Mouse (Mus musculus) forebrain, embryonic 15.5 days (tissue): Measurements from ENCODE around the gene Eif6. TPM values are rescaled to one million over a fixed set of nuclear protein-coding genes. Genes with fewer than 3 reads are reported as not detected.
"Not testable (repeated sequence)": the region's sequence is repeated elsewhere in the genome, so short reads cannot be mapped to it uniquely, and the experiment has no call there.

Source experiments
- ATAC-seq: fragments of 200-750 bp; cut with Nextera tagmentation; replicated peaks from 2 replicates; pipeline ENCODE4 v1.8.0; 2017; ENCODE audit warnings: mild to moderate bottlenecking, moderate TSS enrichment, moderate library complexity
- H3K27ac ChIP-seq: fragments of 300-500 bp; sonication (generic); replicated peaks from 2 replicates; pipeline ENCODE4 v1.5.1; 2015; ENCODE audit warnings: mild to moderate bottlenecking, inconsistent platforms
- H3K27me3 ChIP-seq: fragments of 300-500 bp; sonication (generic); 2 replicates; pipeline ENCODE4 v1.6.1; 2015; ENCODE audit warnings: inconsistent platforms
- H3K36me3 ChIP-seq: fragments of 300-500 bp; sonication (generic); 2 replicates; pipeline ENCODE4 v1.6.1; 2015; ENCODE audit warnings: mild to moderate bottlenecking, inconsistent platforms
- H3K4me1 ChIP-seq: fragments of 300-500 bp; sonication (generic); 2 replicates; pipeline ENCODE4 v1.6.1; 2015; ENCODE audit warnings: inconsistent platforms
- H3K4me2 ChIP-seq: fragments of 300-500 bp; sonication (generic); replicated peaks from 2 replicates; pipeline ENCODE4 v1.6.1; 2015; ENCODE audit warnings: mild to moderate bottlenecking, inconsistent platforms
- H3K4me3 ChIP-seq: fragments of 300-500 bp; sonication (generic); 2 replicates; pipeline ENCODE4 v1.5.1; 2015; ENCODE audit warnings: mild to moderate bottlenecking, inconsistent platforms
- H3K9ac ChIP-seq: fragments of 300-500 bp; sonication (generic); replicated peaks from 2 replicates; pipeline ENCODE4 v1.6.1; 2015; ENCODE audit warnings: mild to moderate bottlenecking, inconsistent platforms
- H3K9me3 ChIP-seq: fragments of 300-500 bp; sonication (generic); 2 replicates; pipeline ENCODE4 v1.6.1; 2016; ENCODE audit warnings: inconsistent platforms
- WGBS: fragments of 180-500 bp; shearing (Covaris S2); methylation state at CpG from one replicate; pipeline ENCODE4 v1.1.7; 2015; ENCODE audit warnings: mixed read lengths; 5-methylcytosine and 5-hydroxymethylcytosine counted together
- polyA plus RNA-seq: library from polyadenylated mRNA; unstranded; fragments of >200 nt; fragmentation: Nextera tagmentation; extraction: Ambion mirVana; gene quantifications from 2 replicates; pipeline ENCODE4 v1.2.1, GENCODE M21; 2015

Eif6 gene
- polyA plus RNA-seq, 1 experiment from 2014 or later: 159 TPM

GRCm38 (mm10) chr2:155850120-155850519 lies 23.4 kb upstream of the Eif6 start:
- H3K36me3 ChIP-seq: peaks cover 36% of the 10 kb centered on the region
- no peak overlapping the region for H3K4me2 ChIP-seq
- H3K27me3 ChIP-seq: no peaks in the 10 kb centered on the region
- WGBS: 84% methylated on average over 7 of the region's 7 CpGs
- H3K27ac ChIP-seq: no peak overlapping the region
- ATAC-seq: no peak
- H3K4me3 ChIP-seq: no peak overlapping the region
- no peaks in the 10 kb centered on the region for H3K9me3 ChIP-seq
- H3K9ac ChIP-seq: no peak overlapping the region
- H3K4me1 ChIP-seq: no peaks in the 10 kb centered on the region

GRCm38 (mm10) chr2:155849464-155849863 lies 22.7 kb upstream of the Eif6 start:
- H3K27me3 ChIP-seq: no peaks in the 10 kb centered on the region
- H3K4me1 ChIP-seq: no peaks in the 10 kb centered on the region
- no peak overlapping the region for H3K4me2 ChIP-seq
- H3K9me3 ChIP-seq: no peaks in the 10 kb centered on the region
- no peak overlapping the region for H3K4me3 ChIP-seq
- no peak for ATAC-seq
- H3K36me3 ChIP-seq: peaks cover 36% of the 10 kb centered on the region
- no peak overlapping the region for H3K9ac ChIP-seq
- no peak overlapping the region for H3K27ac ChIP-seq
- 68% methylated on average over 7 of the region's 7 CpGs for WGBS

GRCm38 (mm10) chr2:155848291-155848690 lies 21.6 kb upstream of the Eif6 start:
- WGBS: 23% methylated on average over 6 of the region's 6 CpGs
- H3K36me3 ChIP-seq: peaks cover 36% of the 10 kb centered on the region
- H3K4me2 ChIP-seq: no peak overlapping the region
- H3K4me3 ChIP-seq: no peak overlapping the region
- no peaks in the 10 kb centered on the region for H3K9me3 ChIP-seq
- H3K27ac ChIP-seq: no peak overlapping the region
- H3K9ac ChIP-seq: no peak overlapping the region
- no peaks in the 10 kb centered on the region for H3K4me1 ChIP-seq
- peak; percentile 43; the same call in 1 of the 2 replicates for ATAC-seq
- H3K27me3 ChIP-seq: no peaks in the 10 kb centered on the region

- H3K4me2 ChIP-seq: no peak overlapping the region
- no peak overlapping the region for H3K4me3 ChIP-seq
- ATAC-seq: no peak
- no peaks in the 10 kb centered on the region for H3K9me3 ChIP-seq
- peaks cover 36% of the 10 kb centered on the region for H3K36me3 ChIP-seq
- H3K27me3 ChIP-seq: no peaks in the 10 kb centered on the region
- no peaks in the 10 kb centered on the region for H3K4me1 ChIP-seq
- no peak overlapping the region for H3K27ac ChIP-seq
- 87% methylated on average over 8 of the region's 8 CpGs for WGBS
- H3K9ac ChIP-seq: no peak overlapping the region
Measured at GRCm38 (mm10) chr2:155846930-155847329, 20.2 kb upstream of the Eif6 start.

- Histone ChIP-seq H3K4me3 (no peak overlapping the region), H3K4me2 (no peak overlapping the region), H3K36me3 (no peaks in the 10 kb centered on the region), H3K9ac (no peak overlapping the region), H3K4me1 (no peaks in the 10 kb centered on the region), H3K27ac (no peak overlapping the region), H3K9me3 (no peaks in the 10 kb centered on the region), H3K27me3 (no peaks in the 10 kb centered on the region)
- ATAC-seq: no peak
- 91% methylated on average over 4 of the region's 4 CpGs for WGBS
Measured at GRCm38 (mm10) chr2:155838961-155839360, 12.2 kb upstream of the Eif6 start.

- WGBS: 72% methylated on average over 3 of the region's 3 CpGs
- H3K4me1 ChIP-seq: no peaks in the 10 kb centered on the region
- H3K4me3 ChIP-seq: no peak overlapping the region
- no peaks in the 10 kb centered on the region for H3K9me3 ChIP-seq
- no peaks in the 10 kb centered on the region for H3K27me3 ChIP-seq
- H3K27ac ChIP-seq: no peak overlapping the region
- H3K4me2 ChIP-seq: no peak overlapping the region
- no peak for ATAC-seq
- no peak overlapping the region for H3K9ac ChIP-seq
- H3K36me3 ChIP-seq: no peaks in the 10 kb centered on the region
Measured at GRCm38 (mm10) chr2:155837961-155838360, 11.2 kb upstream of the Eif6 start.

GRCm38 (mm10) chr2:155834732-155835131 lies 8.0 kb upstream of the Eif6 start, which contains the start of gene Fam83c:
Fam83c (minus strand) TSS chr2:155834854.
- H3K27me3 ChIP-seq: no peaks in the 10 kb centered on the region
- H3K4me3 ChIP-seq: no peak within 1 kb of the TSS
- no peaks in the 10 kb centered on the region for H3K36me3 ChIP-seq
- no peak within 1 kb of the TSS for H3K4me2 ChIP-seq
- no peak for ATAC-seq
- H3K9ac ChIP-seq: no peak within 1 kb of the TSS
- no peaks in the 10 kb centered on the region for H3K9me3 ChIP-seq
- H3K4me1 ChIP-seq: no peaks in the 10 kb centered on the region
- H3K27ac ChIP-seq: no peak within 1 kb of the TSS
- WGBS: 77% methylated on average over 9 of the region's 9 CpGs

GRCm38 (mm10) chr2:155832087-155832486 lies 5.4 kb upstream of the Eif6 start:
- not testable (repeated sequence) for ATAC-seq, H3K27me3 ChIP-seq, H3K4me1 ChIP-seq, H3K36me3 ChIP-seq, H3K9me3 ChIP-seq, H3K4me3 ChIP-seq, H3K4me2 ChIP-seq, H3K9ac ChIP-seq, H3K27ac ChIP-seq
- 87% methylated on average over 1 of the region's 1 CpGs for WGBS

- H3K36me3 ChIP-seq: no peaks in the 10 kb centered on the region
- H3K4me1 ChIP-seq: peaks cover 12% of the 10 kb centered on the region
- no peak overlapping the region for H3K27ac ChIP-seq
- no peaks in the 10 kb centered on the region for H3K9me3 ChIP-seq
- ATAC-seq: no peak
- no peak overlapping the region for H3K4me3 ChIP-seq
- no peak overlapping the region for H3K9ac ChIP-seq
- H3K27me3 ChIP-seq: no peaks in the 10 kb centered on the region
- H3K4me2 ChIP-seq: no peak overlapping the region
- WGBS: 61% methylated on average over 9 of the region's 9 CpGs
Measured at GRCm38 (mm10) chr2:155831302-155831701, 4.6 kb upstream of the Eif6 start.

GRCm38 (mm10) chr2:155830841-155831240 lies 4.1 kb upstream of the Eif6 start:
- Histone ChIP-seq H3K4me2 (no peak overlapping the region), H3K9me3 (no peaks in the 10 kb centered on the region), H3K27ac (no peak overlapping the region), H3K36me3 (no peaks in the 10 kb centered on the region), H3K4me3 (no peak overlapping the region), H3K27me3 (no peaks in the 10 kb centered on the region), H3K4me1 (peaks cover 16% of the 10 kb centered on the region), H3K9ac (no peak overlapping the region)
- 91% methylated on average over 8 of the region's 8 CpGs for WGBS
- ATAC-seq: no peak

GRCm38 (mm10) chr2:155825904-155826629 lies 658 bp downstream of the Eif6 start:
- Histone ChIP-seq H3K27ac (peak overlapping the region; percentile 84), H3K9ac (peak overlapping the region; percentile 72), H3K4me3 (peak overlapping the region; percentile 90), H3K9me3 (no peaks in the 10 kb centered on the region), H3K36me3 (peaks cover 28% of the 10 kb centered on the region), H3K27me3 (no peaks in the 10 kb centered on the region), H3K4me1 (peaks cover 26% of the 10 kb centered on the region), H3K4me2 (peak overlapping the region; percentile 89)
- no peak for ATAC-seq
- 3% methylated on average over 52 of the region's 52 CpGs for WGBS

- Histone ChIP-seq H3K4me2 (no peak overlapping the region), H3K9ac (no peak overlapping the region), H3K27me3 (no peaks in the 10 kb centered on the region), H3K4me1 (peaks cover 33% of the 10 kb centered on the region), H3K27ac (no peak overlapping the region), H3K9me3 (no peaks in the 10 kb centered on the region), H3K36me3 (peaks cover 39% of the 10 kb centered on the region), H3K4me3 (no peak overlapping the region)
- no peak for ATAC-seq
- WGBS: 95% methylated on average over 8 of the region's 8 CpGs
Measured at GRCm38 (mm10) chr2:155823722-155824121, 3.0 kb downstream of the Eif6 start.

GRCm38 (mm10) chr2:155820779-155821178 lies 5.9 kb downstream of the Eif6 start:
- Histone ChIP-seq H3K27me3 (no peaks in the 10 kb centered on the region), H3K4me3 (no peak overlapping the region), H3K9ac (no peak overlapping the region), H3K36me3 (peaks cover 41% of the 10 kb centered on the region), H3K9me3 (no peaks in the 10 kb centered on the region), H3K4me2 (no peak overlapping the region), H3K4me1 (peaks cover 28% of the 10 kb centered on the region), H3K27ac (no peak overlapping the region)
- WGBS: 92% methylated on average over 5 of the region's 5 CpGs
- ATAC-seq: no peak
